Mouse (Mus musculus) central nervous system, embryonic 18 days (tissue): ENCODE data around the gene Prpsap2. TPM values are rescaled to one million over a fixed set of nuclear protein-coding genes. Genes with fewer than 3 reads are reported as not detected.

Experiments used
- polyA plus RNA-seq: library from polyadenylated mRNA; depleted of rRNA; stranded (reverse); fragments of >200 nt; gene quantifications from 2 replicates; pipeline ENCODE4 v1.2.3, GENCODE M21; 2012; rRNA removed

Prpsap2 gene
- polyA plus RNA-seq: 63.9 and 68.9 TPM in 2 replicates

GRCm38 (mm10) chr11:61761584-61762407 lies at the start of gene Prpsap2:
Prpsap2 (minus strand) TSS chr11:61762088.

GRCm38 (mm10) chr11:61720636-61721035 lies 41.3 kb downstream of the Prpsap2 start, which contains the start of gene Slc5a10:
Slc5a10 (minus strand) TSS chr11:61720826.

DNA sequence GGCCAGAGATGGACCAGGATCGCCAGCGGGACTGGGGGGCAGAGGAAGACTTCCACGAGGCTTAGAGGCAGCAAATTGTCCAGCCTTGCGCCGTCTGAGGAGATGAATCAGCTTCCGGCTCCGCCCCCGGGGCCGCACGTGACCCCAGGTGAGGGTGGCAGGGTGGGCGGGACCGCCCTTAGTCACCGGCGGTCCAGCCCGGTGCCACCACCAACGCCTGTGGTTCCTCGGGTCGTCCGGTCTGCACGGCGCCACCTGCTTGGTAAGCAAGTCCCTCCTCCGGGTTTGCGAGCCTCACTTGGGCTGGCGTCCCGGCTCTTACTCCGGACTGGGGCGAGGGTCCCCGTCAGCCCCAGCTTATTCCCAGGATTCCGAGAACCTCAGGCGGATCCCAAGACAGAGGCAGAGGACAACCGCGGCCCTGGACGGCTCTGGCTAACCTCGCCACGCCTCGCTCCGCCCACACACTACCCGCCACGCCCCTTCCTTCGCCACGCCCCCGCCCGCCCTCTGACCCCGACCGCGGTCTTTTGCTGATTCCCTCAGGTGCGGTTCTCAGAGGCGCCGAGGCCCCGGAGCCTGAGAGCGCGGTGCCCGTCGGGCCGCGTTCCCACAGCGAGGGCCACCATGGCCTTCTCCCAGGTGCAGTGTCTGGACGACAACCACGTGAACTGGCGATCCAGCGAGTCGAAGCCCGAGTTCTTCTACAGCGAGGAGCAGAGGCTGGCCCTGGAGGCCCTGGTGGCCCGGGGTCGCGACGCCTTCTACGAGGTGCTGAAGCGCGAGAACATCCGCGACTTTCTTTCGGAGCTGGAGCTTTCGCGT lies 77.8 kb downstream of the Prpsap2 start, which contains the start of gene Fam83g:
TSS of gene Fam83g (plus strand) at position 185 of the 825 bp plus-strand sequence.

Other genes starting within 250 kb of the Prpsap2 start
- gene Epn2, start 182.4 kb downstream of the Prpsap2 start, polyA plus RNA-seq: 89.6 and 98.4 TPM in 2 replicates
- 5.6 and 5.9 TPM in 2 replicates for gene Grap, start 108.8 kb downstream of the Prpsap2 start, polyA plus RNA-seq
- 0.24 and 0.35 TPM in 2 replicates for gene Fam83g, start 78.0 kb downstream of the Prpsap2 start, polyA plus RNA-seq
- 0.04 and 0.07 TPM in 2 replicates for gene Slc5a10, start 41.3 kb downstream of the Prpsap2 start, polyA plus RNA-seq
- gene Ulk2, start 93.0 kb upstream of the Prpsap2 start, polyA plus RNA-seq: 84.0 and 86.1 TPM in 2 replicates
- 13.1 and 13.9 TPM in 2 replicates for gene Akap10, start 168.2 kb upstream of the Prpsap2 start, polyA plus RNA-seq
- 12.1 and 12.2 TPM in 2 replicates for gene Specc1, start 194.7 kb upstream of the Prpsap2 start, polyA plus RNA-seq